Mouse (Mus musculus) kidney, embryonic 15.5 days (tissue): ENCODE measurements at regions not wholly inside any gene's neighbourhood (a gene's known extent, or its start where the extent isn't known, plus 50 kb on each side); places are given as distances from the start of the nearest gene placed in this dataset.

ENCODE experiments used
- ATAC-seq: fragments of 200-750 bp; cut with Nextera tagmentation; replicated peaks from 2 replicates; pipeline ENCODE4 v1.8.0; 2017; ENCODE audit warnings: moderate TSS enrichment; ENCODE audit not compliant: low FRiP score
- H3K27ac ChIP-seq: fragments of 300-500 bp; sonication (generic); 2 replicates; pipeline ENCODE4 v1.5.1; 2015; ENCODE audit warnings: mild to moderate bottlenecking, inconsistent platforms
- H3K27me3 ChIP-seq: fragments of 300-500 bp; sonication (generic); 2 replicates; pipeline ENCODE4 v1.6.1; 2015; ENCODE audit warnings: inconsistent platforms
- H3K36me3 ChIP-seq: fragments of 300-500 bp; sonication (generic); 2 replicates; pipeline ENCODE4 v1.6.1; 2015; ENCODE audit warnings: inconsistent platforms
- H3K4me1 ChIP-seq: fragments of 300-500 bp; sonication (generic); 2 replicates; pipeline ENCODE4 v1.6.1; 2015; ENCODE audit warnings: inconsistent platforms
- H3K4me2 ChIP-seq: fragments of 300-500 bp; sonication (generic); 2 replicates; pipeline ENCODE4 v1.6.1; 2015; ENCODE audit warnings: moderate library complexity, mild to moderate bottlenecking, inconsistent platforms
- H3K4me3 ChIP-seq: fragments of 300-500 bp; sonication (generic); replicated peaks from 2 replicates; pipeline ENCODE4 v1.5.1; 2015; ENCODE audit warnings: mild to moderate bottlenecking, inconsistent platforms
- H3K9ac ChIP-seq: fragments of 300-500 bp; sonication (generic); 2 replicates; pipeline ENCODE4 v1.6.1; 2015; ENCODE audit warnings: mild to moderate bottlenecking, inconsistent platforms
- H3K9me3 ChIP-seq: fragments of 300-500 bp; sonication (generic); replicated peaks from 2 replicates; pipeline ENCODE4 v1.6.1; 2016; ENCODE audit warnings: inconsistent platforms
- WGBS: fragments of 180-500 bp; shearing (Covaris S2); methylation state at CpG from one replicate; pipeline ENCODE4 v1.1.7; 2015; ENCODE audit warnings: mixed read lengths; 5-methylcytosine and 5-hydroxymethylcytosine counted together

- no peak overlapping the region for H3K4me3 ChIP-seq
- H3K27ac ChIP-seq, result no peak overlapping the region
- H3K27me3 ChIP-seq, result no peaks in the 10 kb centered on the region
- no peak overlapping the region for H3K9ac ChIP-seq
- no peak overlapping the region for H3K4me2 ChIP-seq
- no peak for ATAC-seq
- H3K36me3 ChIP-seq, result no peaks in the 10 kb centered on the region
- WGBS, result 75% methylated on average over 2 of the region's 2 CpGs
- H3K9me3 ChIP-seq, result no peaks in the 10 kb centered on the region
- H3K4me1 ChIP-seq, result no peaks in the 10 kb centered on the region
These were observed 90.1 kb upstream of the Rasgrp1 start for GRCm38 (mm10) chr2:117432923-117433322.

- ATAC-seq, result no peak
- WGBS, result 78% methylated on average over 2 of the region's 2 CpGs
- no peaks in the 10 kb centered on the region for H3K9me3 ChIP-seq
These were observed 90.7 kb upstream of the Rasgrp1 start for GRCm38 (mm10) chr2:117433482-117433881.

GRCm38 (mm10) chr2:117438079-117438478, 95.3 kb upstream of the Rasgrp1 start:
- Histone ChIP-seq H3K4me2 (no peak overlapping the region), H3K4me1 (no peaks in the 10 kb centered on the region), H3K36me3 (no peaks in the 10 kb centered on the region), H3K9ac (no peak overlapping the region), H3K27me3 (no peaks in the 10 kb centered on the region), H3K27ac (no peak overlapping the region), H3K4me3 (no peak overlapping the region), H3K9me3 (no peaks in the 10 kb centered on the region)
- 83% methylated on average over 12 of the region's 12 CpGs for WGBS
- ATAC-seq, result no peak

More at GRCm38 (mm10) chr2:117433482-117433881, 90.7 kb upstream of the Rasgrp1 start:
- Histone ChIP-seq H3K4me2 (no peak overlapping the region), H3K36me3 (no peaks in the 10 kb centered on the region), H3K27ac (no peak overlapping the region), H3K4me3 (no peak overlapping the region), H3K4me1 (no peaks in the 10 kb centered on the region), H3K9ac (no peak overlapping the region), H3K27me3 (no peaks in the 10 kb centered on the region)

GRCm38 (mm10) chr2:117438586-117439371, 96.0 kb upstream of the Rasgrp1 start:
- ATAC-seq, result peak; percentile 66
- no peaks in the 10 kb centered on the region for H3K4me1 ChIP-seq
- 67% methylated on average over 8 of the region's 8 CpGs for WGBS
- no peak overlapping the region for H3K4me2 ChIP-seq
- no peaks in the 10 kb centered on the region for H3K27me3 ChIP-seq
- no peaks in the 10 kb centered on the region for H3K9me3 ChIP-seq
- H3K27ac ChIP-seq, result no peak overlapping the region
- no peaks in the 10 kb centered on the region for H3K36me3 ChIP-seq
- no peak overlapping the region for H3K4me3 ChIP-seq
- no peak overlapping the region for H3K9ac ChIP-seq

GRCm38 (mm10) chr2:117439372-117440183, 96.8 kb upstream of the Rasgrp1 start:
- Histone ChIP-seq H3K4me1 (no peaks in the 10 kb centered on the region), H3K36me3 (no peaks in the 10 kb centered on the region), H3K27me3 (no peaks in the 10 kb centered on the region), H3K9ac (no peak overlapping the region), H3K4me3 (no peak overlapping the region), H3K9me3 (no peaks in the 10 kb centered on the region), H3K4me2 (no peak overlapping the region), H3K27ac (no peak overlapping the region)
- ATAC-seq, result no peak; the same call in 1 of the 2 replicates
- 63% methylated on average over 12 of the region's 12 CpGs for WGBS

- 75% methylated on average over 7 of the region's 7 CpGs for WGBS
- no peaks in the 10 kb centered on the region for H3K4me1 ChIP-seq
These were observed 98.0 kb upstream of the Rasgrp1 start for GRCm38 (mm10) chr2:117440801-117441281.

GRCm38 (mm10) chr2:117442862-117443261, 100.1 kb upstream of the Rasgrp1 start:
- no peak overlapping the region for H3K4me2 ChIP-seq
- no peak overlapping the region for H3K9ac ChIP-seq
- H3K36me3 ChIP-seq, result no peaks in the 10 kb centered on the region
- no peaks in the 10 kb centered on the region for H3K27me3 ChIP-seq
- no peak overlapping the region for H3K27ac ChIP-seq
- H3K9me3 ChIP-seq, result no peaks in the 10 kb centered on the region
- no peak overlapping the region for H3K4me3 ChIP-seq
- no peak for ATAC-seq
- 74% methylated on average over 4 of the region's 4 CpGs for WGBS
- no peaks in the 10 kb centered on the region for H3K4me1 ChIP-seq

More at GRCm38 (mm10) chr2:117440801-117441281, 98.0 kb upstream of the Rasgrp1 start:
- Histone ChIP-seq H3K9ac (no peak overlapping the region), H3K4me2 (no peak overlapping the region), H3K9me3 (no peaks in the 10 kb centered on the region), H3K27me3 (no peaks in the 10 kb centered on the region), H3K27ac (no peak overlapping the region), H3K4me3 (no peak overlapping the region), H3K36me3 (no peaks in the 10 kb centered on the region)
- ATAC-seq, result no peak

- H3K36me3 ChIP-seq, result no peaks in the 10 kb centered on the region
- H3K27ac ChIP-seq, result no peak overlapping the region
- H3K4me3 ChIP-seq, result no peak overlapping the region
- no peak overlapping the region for H3K9ac ChIP-seq
- WGBS, result 31% methylated on average over 5 of the region's 5 CpGs
- H3K4me2 ChIP-seq, result no peak overlapping the region
- no peak for ATAC-seq
- H3K9me3 ChIP-seq, result no peaks in the 10 kb centered on the region
- H3K4me1 ChIP-seq, result no peaks in the 10 kb centered on the region
- no peaks in the 10 kb centered on the region for H3K27me3 ChIP-seq
These were observed 101.9 kb upstream of the Rasgrp1 start for GRCm38 (mm10) chr2:117444671-117445070.

- no peak for ATAC-seq
- WGBS, result 79% methylated on average over 4 of the region's 4 CpGs
- no peak overlapping the region for H3K27ac ChIP-seq
- H3K27me3 ChIP-seq, result no peaks in the 10 kb centered on the region
- no peaks in the 10 kb centered on the region for H3K36me3 ChIP-seq
- no peak overlapping the region for H3K4me3 ChIP-seq
- no peak overlapping the region for H3K9ac ChIP-seq
- H3K4me1 ChIP-seq, result no peaks in the 10 kb centered on the region
- H3K4me2 ChIP-seq, result no peak overlapping the region
- H3K9me3 ChIP-seq, result no peaks in the 10 kb centered on the region
These were observed 104.1 kb upstream of the Rasgrp1 start for GRCm38 (mm10) chr2:117446876-117447275.

GRCm38 (mm10) chr2:117450172-117450865, 107.5 kb upstream of the Rasgrp1 start:
- ATAC-seq, result no peak
- H3K4me1 ChIP-seq, result no peaks in the 10 kb centered on the region
- H3K27me3 ChIP-seq, result no peaks in the 10 kb centered on the region
- 59% methylated on average over 7 of the region's 7 CpGs for WGBS
- no peak overlapping the region for H3K4me3 ChIP-seq
- no peak overlapping the region for H3K4me2 ChIP-seq
- H3K9ac ChIP-seq, result no peak overlapping the region
- no peaks in the 10 kb centered on the region for H3K9me3 ChIP-seq
- H3K27ac ChIP-seq, result no peak overlapping the region
- no peaks in the 10 kb centered on the region for H3K36me3 ChIP-seq

GRCm38 (mm10) chr2:117451818-117452217, 109.0 kb upstream of the Rasgrp1 start:
- no peak overlapping the region for H3K4me3 ChIP-seq
- no peak overlapping the region for H3K9ac ChIP-seq
- no peaks in the 10 kb centered on the region for H3K27me3 ChIP-seq
- ATAC-seq, result no peak
- H3K36me3 ChIP-seq, result no peaks in the 10 kb centered on the region
- WGBS, result 77% methylated on average over 5 of the region's 5 CpGs
- no peak overlapping the region for H3K4me2 ChIP-seq
- no peaks in the 10 kb centered on the region for H3K4me1 ChIP-seq
- H3K9me3 ChIP-seq, result no peaks in the 10 kb centered on the region
- H3K27ac ChIP-seq, result no peak overlapping the region
